In genomic region chr17:21517130-21517671, GRCm38 (mm10) we compare ENCODE assay signal across 8 mouse cellular contexts. TPM values are rescaled to one million over a fixed set of nuclear protein-coding genes. Genes with fewer than 3 reads are reported as not detected.
DNase-seq lines count a peak whose midpoint lies in the region; ATAC-seq and TF ChIP-seq lines count a peak whose summit lies in the region.

No protein-coding gene starts in this region.

- no peak for DNase-seq in kidney, postnatal 10 days
- no peak for DNase-seq in hindbrain, postnatal 0 days (ENCODE audit: low spot score)
- no peak for DNase-seq in c-Kit-positive CD71-positive TER-119-positive erythroid progenitor cells, embryonic 14.5 days (ENCODE audit: low spot score)
- DNase-seq in right cerebral cortex, postnatal 14 days: no peak
- DNase-seq in spleen, postnatal 10 days (ENCODE audit: low spot score in 2 of 2): no peak

- H3K36me3 ChIP-seq in kidney, embryonic 15.5 days: peaks cover 2% of the 10 kb centered on the region; the same call in 1 of the 2 replicates
- no peaks in the 10 kb centered on the region for H3K36me3 ChIP-seq in hindbrain, postnatal 0 days (ENCODE audit: insufficient read depth, low read length)
- H3K36me3 ChIP-seq in midbrain, embryonic 16.5 days (ENCODE audit: control insufficient read depth, insufficient read depth, low read length): no peaks in the 10 kb centered on the region

- H3K4me1 ChIP-seq in kidney, embryonic 15.5 days: peaks cover 5% of the 10 kb centered on the region; the same call in 1 of the 2 replicates
- H3K4me1 ChIP-seq in cortical plate, adult 2 months (ENCODE audit: control insufficient read depth, insufficient read depth, low read length): peaks cover 4% of the 10 kb centered on the region; the same call in 1 of the 2 replicates
- H3K4me1 ChIP-seq in hindbrain, postnatal 0 days (ENCODE audit: insufficient read depth, low read length): no peaks in the 10 kb centered on the region
- H3K4me1 ChIP-seq in midbrain, embryonic 16.5 days (ENCODE audit: control insufficient read depth, insufficient read depth, low read length): 0 out of 2 replicates have a peak, but pooled peaks cover 4% of the 10 kb centered on the region

- no peaks in the 10 kb centered on the region for H3K27me3 ChIP-seq in kidney, embryonic 15.5 days
- no peaks in the 10 kb centered on the region for H3K27me3 ChIP-seq in hindbrain, postnatal 0 days (ENCODE audit: insufficient read depth, low read length)
- H3K27me3 ChIP-seq in midbrain, embryonic 16.5 days (ENCODE audit: control insufficient read depth, insufficient read depth, low read depth, low read length): no peaks in the 10 kb centered on the region

- peak overlapping the region; percentile 82 for H3K4me2 ChIP-seq in kidney, embryonic 15.5 days
- H3K4me2 ChIP-seq in hindbrain, postnatal 0 days (ENCODE audit: low read depth, low read length): peak overlapping the region; percentile 75
- peak overlapping the region; percentile 69 for H3K4me2 ChIP-seq in midbrain, embryonic 16.5 days (ENCODE audit: low read length)

- H3K9me3 ChIP-seq in kidney, embryonic 15.5 days (replicated peaks): no peaks in the 10 kb centered on the region
- H3K9me3 ChIP-seq in hindbrain, postnatal 0 days (ENCODE audit: low read length): no peaks in the 10 kb centered on the region
- no peaks in the 10 kb centered on the region for H3K9me3 ChIP-seq in midbrain, embryonic 16.5 days (replicated peaks; ENCODE audit: control insufficient read depth, low read length, poor library complexity, severe bottlenecking)

- WGBS in kidney, embryonic 15.5 days: 36% methylated on average over 4 of the region's 4 CpGs
- 32% methylated on average over 4 of the region's 4 CpGs for WGBS in hindbrain, postnatal 0 days
- WGBS in midbrain, embryonic 16.5 days: 35% methylated on average over 4 of the region's 4 CpGs

- H3K4me3 ChIP-seq in kidney, embryonic 15.5 days (replicated peaks): peak overlapping the region; percentile 62
- H3K4me3 ChIP-seq in cortical plate, adult 2 months (ENCODE audit: insufficient read depth, low read length): peak overlapping the region; percentile 57
- peak overlapping the region; percentile 48 for H3K4me3 ChIP-seq in hindbrain, postnatal 0 days (ENCODE audit: low read length)
- peak overlapping the region; percentile 48 for H3K4me3 ChIP-seq in midbrain, embryonic 16.5 days (ENCODE audit: low read depth, low read length)

- TF ChIP-seq CTCF in cortical plate, adult 2 months (IDR thresholded peaks at IDR 0.05; ENCODE audit: extremely low read depth, insufficient read depth, low read length): no peak
- TF ChIP-seq CTCF in hindbrain, postnatal 0 days (IDR thresholded peaks at IDR 0.05; ENCODE audit: low read depth): no peak

- TF ChIP-seq POLR2A in cortical plate, adult 2 months (IDR thresholded peaks at IDR 0.05; ENCODE audit: extremely low read depth, insufficient read depth, low read length): no peak

- ATAC-seq in kidney, embryonic 15.5 days (replicated peaks; ENCODE audit: low FRiP score): no peak
- ATAC-seq in hindbrain, postnatal 0 days: no peak
- no peak for ATAC-seq in midbrain, embryonic 16.5 days

- peak overlapping the region; percentile 61; the same call in 1 of the 2 replicates for H3K9ac ChIP-seq in kidney, embryonic 15.5 days
- peak overlapping the region; percentile 39 for H3K9ac ChIP-seq in hindbrain, postnatal 0 days (replicated peaks; ENCODE audit: low read length)
- H3K9ac ChIP-seq in midbrain, embryonic 16.5 days (ENCODE audit: low read depth, low read length): peak overlapping the region; percentile 59; the same call in 1 of the 2 replicates

- peak overlapping the region; percentile 96 for H3K27ac ChIP-seq in kidney, embryonic 15.5 days
- H3K27ac ChIP-seq in cortical plate, adult 2 months (ENCODE audit: insufficient read depth, low read length): peak overlapping the region; percentile 90; the same call in 1 of the 2 replicates
- H3K27ac ChIP-seq in hindbrain, postnatal 0 days: peak overlapping the region; percentile 81
- H3K27ac ChIP-seq in midbrain, embryonic 16.5 days (ENCODE audit: low read length): peak overlapping the region; percentile 80

RNA-seq across cellular contexts. Expression of gene Zfp52, which starts 18.1 kb away (rescaled TPM):
- polyA plus RNA-seq in kidney, embryonic 15.5 days (2015; fragmentation: Nextera tagmentation; extraction: Ambion mirVana): 3.9 and 4.9 TPM in 2 replicates
- polyA plus RNA-seq in cortical plate, adult 2 months (2012; rRNA removed): 2.4 and 3.2 TPM in 2 replicates
- 2.0 and 2.1 TPM in 2 replicates for total RNA-seq in hindbrain, postnatal 0 days (2014; rRNA removed)
- 2.1 and 2.3 TPM in 2 replicates for polyA plus RNA-seq in hindbrain, postnatal 0 days (2015; fragmentation: Nextera tagmentation; extraction: Ambion mirVana)
- 2.9 and 3.2 TPM in 2 replicates for polyA plus RNA-seq in midbrain, embryonic 16.5 days (2015; fragmentation: Nextera tagmentation; extraction: Ambion mirVana)

RNA-seq across cellular contexts. Expression of gene Zfp53, which starts 28.4 kb away (rescaled TPM):
- 11.2 and 12.7 TPM in 2 replicates for polyA plus RNA-seq in kidney, embryonic 15.5 days (2015; fragmentation: Nextera tagmentation; extraction: Ambion mirVana)
- 2.9 TPM in 2 replicates for polyA plus RNA-seq in cortical plate, adult 2 months (2012; rRNA removed)
- total RNA-seq in hindbrain, postnatal 0 days (2014; rRNA removed): 3.1 and 3.4 TPM in 2 replicates
- polyA plus RNA-seq in hindbrain, postnatal 0 days (2015; fragmentation: Nextera tagmentation; extraction: Ambion mirVana): 7.8 and 7.9 TPM in 2 replicates
- polyA plus RNA-seq in midbrain, embryonic 16.5 days (2015; fragmentation: Nextera tagmentation; extraction: Ambion mirVana): 10.9 and 12.0 TPM in 2 replicates

RNA-seq across cellular contexts. Expression of gene Zfp948, which starts 49.6 kb away (rescaled TPM):
- polyA plus RNA-seq in kidney, embryonic 15.5 days (2015; fragmentation: Nextera tagmentation; extraction: Ambion mirVana): 18.7 and 19.2 TPM in 2 replicates
- 9.8 and 11.2 TPM in 2 replicates for polyA plus RNA-seq in cortical plate, adult 2 months (2012; rRNA removed)
- total RNA-seq in hindbrain, postnatal 0 days (2014; rRNA removed): 6.5 and 8.7 TPM in 2 replicates
- 13.2 and 15.5 TPM in 2 replicates for polyA plus RNA-seq in hindbrain, postnatal 0 days (2015; fragmentation: Nextera tagmentation; extraction: Ambion mirVana)
- 22.1 and 23.1 TPM in 2 replicates for polyA plus RNA-seq in midbrain, embryonic 16.5 days (2015; fragmentation: Nextera tagmentation; extraction: Ambion mirVana)
